Mouse (Mus musculus): Measurements from ENCODE around the gene Tek.

Tek gene

DNA sequence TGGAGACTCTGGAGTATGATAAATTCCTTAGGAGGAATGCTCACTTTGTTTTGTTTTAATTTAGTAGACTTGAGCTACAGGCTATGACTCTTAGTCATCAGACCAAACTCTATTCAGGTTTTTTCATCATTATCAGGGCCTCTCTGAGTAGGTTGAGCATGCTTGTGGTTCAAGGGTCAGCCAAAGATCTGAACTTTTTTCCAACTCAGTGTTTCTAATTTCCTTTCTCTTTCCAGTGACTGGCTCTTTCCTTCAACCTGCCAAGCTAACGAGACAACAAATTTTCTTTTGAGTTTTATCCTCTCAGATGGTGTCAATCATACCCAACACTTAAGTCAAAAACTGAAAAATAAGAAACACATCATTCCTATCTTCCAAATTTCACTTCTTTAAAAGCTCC, 71.5 kb downstream of the Tek start:
- no peak for DNase-seq (ENCODE audit: low spot score)

DNA sequence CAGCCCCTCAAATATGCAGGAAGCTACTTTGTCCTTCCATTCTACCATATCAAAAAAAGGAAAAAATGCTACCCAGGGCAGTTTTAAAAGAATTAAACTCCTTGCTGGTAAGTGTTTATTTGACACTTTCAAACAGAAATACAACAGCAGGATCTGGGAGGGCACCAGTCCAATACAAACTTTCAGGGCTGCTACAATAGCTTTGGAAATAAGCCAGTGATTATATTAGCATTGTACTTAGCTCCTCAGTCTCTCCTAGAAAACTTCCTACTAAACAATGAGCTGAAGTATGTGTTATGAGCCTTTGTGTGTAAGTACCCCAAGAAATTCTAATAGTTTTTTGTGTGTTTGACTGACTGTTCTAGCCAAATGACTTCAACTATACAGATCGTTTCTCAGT, 87.8 kb downstream of the Tek start:
- no peak for DNase-seq (ENCODE audit: low spot score)

DNA sequence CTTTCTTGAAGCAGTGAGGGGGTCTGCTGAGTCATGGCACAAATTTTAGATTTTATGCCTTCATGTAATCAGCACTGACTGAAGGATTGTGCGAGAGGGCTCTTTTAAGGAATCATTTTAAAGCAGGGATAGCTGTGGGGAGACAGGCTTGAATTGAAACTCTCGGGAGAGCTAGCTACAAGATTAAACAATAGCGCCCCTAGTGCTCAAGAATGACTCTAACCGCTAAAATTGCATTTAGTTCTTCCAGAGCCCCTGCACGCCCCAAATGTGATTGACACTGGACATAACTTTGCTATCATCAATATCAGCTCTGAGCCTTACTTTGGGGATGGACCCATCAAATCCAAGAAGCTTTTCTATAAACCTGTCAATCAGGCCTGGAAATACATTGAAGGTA, 88.3 kb downstream of the Tek start:
- no peak for DNase-seq (ENCODE audit: low spot score)

DNA sequence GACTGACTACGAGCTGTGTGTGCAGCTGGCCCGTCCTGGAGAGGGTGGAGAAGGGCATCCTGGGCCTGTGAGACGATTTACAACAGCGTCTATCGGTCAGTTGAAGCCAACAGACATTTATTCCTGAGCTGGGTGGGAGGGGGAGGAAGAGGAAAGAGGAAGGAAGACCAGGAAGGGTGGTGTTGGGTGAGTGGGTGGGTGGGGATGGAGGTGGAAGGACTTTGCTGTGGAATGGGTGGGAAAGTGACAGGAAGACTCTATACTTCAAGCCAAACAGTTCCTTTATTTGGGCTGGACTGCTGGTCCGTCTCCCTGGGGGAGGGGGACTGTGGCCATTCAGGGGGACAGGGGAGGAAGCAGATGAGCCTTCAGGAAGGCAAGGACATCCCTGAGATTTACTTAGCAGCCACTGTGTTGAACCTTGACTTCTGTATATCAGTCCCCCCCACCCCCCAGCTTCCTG, 90.9 kb downstream of the Tek start:
- no peak for DNase-seq (ENCODE audit: low spot score)

DNA sequence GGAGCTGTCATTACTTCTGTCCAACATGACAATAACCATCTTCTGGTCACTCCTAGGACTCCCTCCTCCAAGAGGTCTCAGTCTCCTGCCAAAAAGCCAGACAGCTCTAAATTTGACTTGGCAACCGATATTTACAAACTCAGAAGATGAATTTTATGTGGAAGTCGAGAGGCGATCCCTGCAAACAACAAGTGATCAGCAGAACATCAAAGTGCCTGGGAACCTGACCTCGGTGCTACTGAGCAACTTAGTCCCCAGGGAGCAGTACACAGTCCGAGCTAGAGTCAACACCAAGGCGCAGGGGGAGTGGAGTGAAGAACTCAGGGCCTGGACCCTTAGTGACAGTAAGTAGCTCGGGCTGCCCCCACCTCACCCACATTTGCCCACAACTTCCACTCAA, 98.0 kb downstream of the Tek start:
- no peak for DNase-seq (ENCODE audit: low spot score)

DNA sequence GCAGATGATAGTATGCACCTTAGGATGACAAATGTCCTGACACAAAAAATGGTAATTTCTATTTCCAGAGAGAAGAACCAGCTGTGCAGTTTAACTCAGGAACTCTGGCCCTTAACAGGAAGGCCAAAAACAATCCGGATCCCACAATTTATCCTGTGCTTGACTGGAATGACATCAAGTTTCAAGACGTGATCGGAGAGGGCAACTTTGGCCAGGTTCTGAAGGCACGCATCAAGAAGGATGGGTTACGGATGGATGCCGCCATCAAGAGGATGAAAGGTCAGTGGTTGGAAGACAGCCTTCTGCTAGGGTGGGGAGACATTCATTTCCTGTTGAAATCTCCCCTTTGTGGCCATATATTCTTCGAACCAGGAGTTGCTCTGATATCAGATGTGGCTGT, 114.2 kb downstream of the Tek start:
- DNase-seq (ENCODE audit: low spot score) = no peak

DNA sequence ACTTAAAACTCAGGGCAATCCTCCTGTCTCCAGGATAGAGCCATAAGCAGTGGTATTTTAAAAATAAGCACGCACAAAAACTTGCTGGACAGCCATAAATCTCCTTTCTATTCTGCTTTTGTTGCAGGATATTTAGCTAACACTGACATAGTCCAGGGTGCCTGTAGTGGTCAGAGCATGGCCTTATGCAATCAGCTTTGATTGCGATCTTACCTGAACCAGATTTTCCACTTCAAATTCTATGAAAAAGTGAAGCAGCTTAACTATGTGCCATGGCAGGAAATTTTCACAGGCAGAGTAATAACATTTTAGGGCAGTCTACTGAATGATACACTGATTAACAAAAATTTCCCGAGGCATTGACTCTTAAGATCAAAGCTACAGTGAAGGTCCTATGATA, 115.2 kb downstream of the Tek start:
- DNase-seq (ENCODE audit: low spot score) = no peak

DNA sequence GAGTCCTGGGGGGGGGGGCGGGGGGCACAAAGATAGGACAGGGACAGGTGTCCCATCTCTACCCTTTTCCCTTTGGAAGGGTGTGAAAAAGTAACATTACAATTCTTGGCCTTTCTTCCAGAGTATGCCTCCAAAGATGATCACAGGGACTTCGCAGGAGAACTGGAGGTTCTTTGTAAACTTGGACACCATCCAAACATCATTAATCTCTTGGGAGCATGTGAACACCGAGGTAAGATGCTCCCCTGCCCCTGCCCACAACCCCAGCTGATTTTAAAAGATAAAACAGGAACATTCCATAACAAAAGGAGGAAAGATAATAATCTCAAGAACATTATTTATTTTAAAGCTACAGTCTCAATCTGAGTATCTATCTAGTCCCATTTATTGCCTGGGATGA, 116.1 kb downstream of the Tek start:
- DNase-seq (ENCODE audit: low spot score) = no peak

DNA sequence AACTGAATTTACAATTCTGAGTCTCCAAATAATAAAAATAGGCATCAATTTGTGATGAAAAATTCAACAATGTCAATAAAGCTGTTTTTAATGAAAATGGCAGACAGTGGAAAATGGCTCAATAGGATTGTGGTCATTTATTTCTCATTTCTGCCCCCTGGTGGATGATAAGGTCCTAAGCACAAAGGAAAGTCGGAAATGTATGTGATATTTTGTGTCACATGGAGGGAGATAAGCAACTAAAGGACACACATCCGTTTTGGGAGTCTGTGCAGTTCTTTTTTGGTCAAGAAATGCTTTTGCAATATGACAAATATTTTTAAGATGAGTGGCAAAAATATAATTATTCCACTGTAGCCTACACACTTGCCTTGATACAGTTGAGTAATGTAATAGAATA, 161.7 kb downstream of the Tek start:
- no peak for DNase-seq (ENCODE audit: low spot score)

DNA sequence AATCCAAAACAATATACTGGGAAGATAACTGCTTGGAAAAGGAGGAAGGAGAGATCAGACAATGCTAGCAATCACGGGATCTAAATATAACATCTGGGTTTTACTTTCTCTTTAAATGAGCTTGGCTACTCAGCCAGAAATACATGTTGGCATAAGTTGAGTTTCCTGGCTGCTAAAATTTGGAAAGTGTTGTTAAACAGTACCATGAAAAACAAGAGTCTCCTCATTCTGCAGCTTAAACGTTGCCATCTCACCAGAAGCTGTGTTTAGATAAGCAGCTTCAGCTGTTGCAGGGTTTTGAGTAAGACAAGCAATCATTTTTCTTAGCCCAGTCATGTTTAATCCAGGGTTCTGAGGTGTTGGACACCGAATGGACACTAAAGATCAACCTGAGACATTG, 162.7 kb downstream of the Tek start:
- no peak for DNase-seq (ENCODE audit: low spot score)
